10 mouse cellular contexts compared by ENCODE assay signal in genomic region chr5:33726081-33726647, GRCm38 (mm10). TPM values are rescaled to one million over a fixed set of nuclear protein-coding genes. Genes with fewer than 3 reads are reported as not detected.
DNase-seq lines count a peak whose midpoint lies in the region; ATAC-seq and TF ChIP-seq lines count a peak whose summit lies in the region.
"Had no signal": no experiment of that assay in that cellular context is flagged by ENCODE, and none has a peak within 500 bp of the region (broad histone marks: within the 10 kb centered on the region; RNA-seq: fewer than 3 reads in every experiment).

No protein-coding gene starts in this region.

- peak overlapping the region; percentile 83 for H3K4me2 ChIP-seq in lung, postnatal 0 days (replicated peaks; ENCODE audit: low read depth, low read length)
- H3K4me2 ChIP-seq in stomach, postnatal 0 days (replicated peaks; ENCODE audit: low read depth) = no peak overlapping the region
- H3K4me2 ChIP-seq: heart, embryonic 13.5 days had no signal

- peak; percentile 38 for TF ChIP-seq CTCF in lung, postnatal 0 days (IDR thresholded peaks at IDR 0.05)
- peak; percentile 24; the same call in 1 of the 2 replicates for TF ChIP-seq CTCF in stomach, postnatal 0 days (IDR thresholded peaks at IDR 0.05; ENCODE audit: low read depth)

- H3K4me1 ChIP-seq in lung, postnatal 0 days (ENCODE audit: insufficient read depth, low read depth, low read length) = peaks cover 5% of the 10 kb centered on the region; the same call in 1 of the 2 replicates
- no peaks in the 10 kb centered on the region for H3K4me1 ChIP-seq in stomach, postnatal 0 days (replicated peaks; ENCODE audit: control insufficient read depth, insufficient read depth)

- peak; percentile 30 for DNase-seq in cerebellum, adult 9-10 months
- DNase-seq in cerebellum, adult 11 months = no peak
- DNase-seq in right cerebral cortex, adult 18-20 months = peak; percentile 55
- DNase-seq in right cerebral cortex, postnatal 36 days (ENCODE audit: low spot score in 2 of 2) = no peak
- peak; percentile 84 for DNase-seq in lung, postnatal 0 days (ENCODE audit: low spot score)
- DNase-seq in stomach, postnatal 0 days (ENCODE audit: low spot score) = no peak
- DNase-seq in thymus, postnatal 36 days = no peak
- DNase-seq in embryo, embryonic 9.5 days (ENCODE audit: extremely low spot score) = no peak

- peak; percentile 72 for TF ChIP-seq EP300 in lung, postnatal 0 days (IDR thresholded peaks at IDR 0.05)
- no peak for TF ChIP-seq EP300 in stomach, postnatal 0 days (optimal IDR thresholded peaks at IDR 0.05)

- H3K4me3 ChIP-seq in lung, postnatal 0 days (ENCODE audit: low read depth, low read length) = no peak overlapping the region
- no peak overlapping the region for H3K4me3 ChIP-seq in stomach, postnatal 0 days (ENCODE audit: low read depth, low read length)
- H3K4me3 ChIP-seq: heart, embryonic 13.5 days; myocyte had no signal

- ATAC-seq in lung, postnatal 0 days = peak; percentile 51
- no peak for ATAC-seq in stomach, postnatal 0 days (ENCODE audit: low FRiP score, low TSS enrichment)

- 45% methylated on average over 7 of the region's 7 CpGs for WGBS in lung, postnatal 0 days
- 68% methylated on average over 7 of the region's 7 CpGs for WGBS in stomach, postnatal 0 days

- no peak overlapping the region for H3K9ac ChIP-seq in lung, postnatal 0 days (replicated peaks; ENCODE audit: low read depth)
- H3K9ac ChIP-seq in stomach, postnatal 0 days (ENCODE audit: low read length) = no peak overlapping the region
- H3K9ac ChIP-seq: heart, embryonic 13.5 days had no signal

- H3K27ac ChIP-seq in lung, postnatal 0 days (ENCODE audit: low read length) = peak overlapping the region; percentile 75
- H3K27ac ChIP-seq in stomach, postnatal 0 days (replicated peaks) = no peak overlapping the region
- H3K27ac ChIP-seq: heart, embryonic 13.5 days had no signal

- peaks cover 13% of the 10 kb centered on the region; the same call in 1 of the 2 replicates for H3K36me3 ChIP-seq in lung, postnatal 0 days (ENCODE audit: insufficient read depth, low read length)
- H3K36me3 ChIP-seq in stomach, postnatal 0 days (ENCODE audit: control insufficient read depth, insufficient read depth, low read length) = no peaks in the 10 kb centered on the region
- H3K36me3 ChIP-seq: heart, embryonic 13.5 days had no signal

- H3K9me3 ChIP-seq in lung, postnatal 0 days (ENCODE audit: low read length) = no peaks in the 10 kb centered on the region
- H3K9me3 ChIP-seq in stomach, postnatal 0 days (ENCODE audit: control insufficient read depth, low read length) = no peaks in the 10 kb centered on the region
- H3K9me3 ChIP-seq: heart, embryonic 13.5 days had no signal

- no peaks in the 10 kb centered on the region for H3K27me3 ChIP-seq in lung, postnatal 0 days (replicated peaks; ENCODE audit: insufficient read depth, low read length)
- no peaks in the 10 kb centered on the region for H3K27me3 ChIP-seq in stomach, postnatal 0 days (ENCODE audit: control insufficient read depth, insufficient read depth, low read length)

RNA-seq across cellular contexts. Expression of gene Fgfr3, which starts 4.7 kb away (rescaled TPM):
- polyA plus RNA-seq in lung, postnatal 0 days (2015; fragmentation: Nextera tagmentation; extraction: Ambion mirVana) = 67.9 and 72.5 TPM in 2 replicates
- 17.4 and 19.3 TPM in 2 replicates for polyA plus RNA-seq in stomach, postnatal 0 days (2015; fragmentation: Nextera tagmentation; extraction: Ambion mirVana)

RNA-seq across cellular contexts. Expression of gene Letm1, which starts 56.5 kb away (rescaled TPM):
- polyA plus RNA-seq in lung, postnatal 0 days (2015; fragmentation: Nextera tagmentation; extraction: Ambion mirVana) = 39.1 and 40.1 TPM in 2 replicates
- 39.5 and 42.6 TPM in 2 replicates for polyA plus RNA-seq in stomach, postnatal 0 days (2015; fragmentation: Nextera tagmentation; extraction: Ambion mirVana)

Comparison
In these comparisons a context has a peak if more than half of its experiments do, and no peak if none do; other contexts are left out.
1. DNase-seq: peak in cerebellum, adult 9-10 months (single experiment), right cerebral cortex, adult 18-20 months (single experiment) and lung, postnatal 0 days (single experiment); none in cerebellum, adult 11 months (single experiment), right cerebral cortex, postnatal 36 days (0 of 2), stomach, postnatal 0 days (single experiment), thymus, postnatal 36 days (0 of 2) and embryo, embryonic 9.5 days (single experiment).